Mouse (Mus musculus) testis, adult 2 months (tissue): ENCODE results near the gene Dmbx1.

Source experiments
- CTCF ChIP-seq: fragments of 200-500 bp; IDR thresholded peaks from 2 replicates; pipeline ENCODE4 v1.5.1; 2012; ENCODE audit warnings: low read depth, mild to moderate bottlenecking, inconsistent platforms, low read length, moderate library complexity; ENCODE audit not compliant: control insufficient read depth, insufficient read depth, insufficient replicate concordance
- POLR2A ChIP-seq: fragments of 200-500 bp; IDR thresholded peaks from 2 replicates; pipeline ENCODE4 v1.6.1; 2012; ENCODE audit warnings: low read depth, mild to moderate bottlenecking, inconsistent platforms, low read length, moderate library complexity; ENCODE audit not compliant: control insufficient read depth

- no peak for TF ChIP-seq POLR2A
- no peak for TF ChIP-seq CTCF
Measured at GRCm38 (mm10) chr4:115940681-115941080, 955 bp upstream of the Dmbx1 start.
